Mouse (Mus musculus) megakaryocyte, embryonic 14.5 days (primary cell): ENCODE measurements around the gene Hnrnpl. TPM values are rescaled to one million over a fixed set of nuclear protein-coding genes. Genes with fewer than 3 reads are reported as not detected.
"Not testable (repeated sequence)": the region's sequence is repeated elsewhere in the genome, so short reads cannot be mapped to it uniquely, and the experiment has no call there.

Experiments
- H3K27me3 ChIP-seq: replicated peaks from 2 replicates; pipeline ENCODE3; 2012; ENCODE audit warnings: inconsistent platforms
- H3K36me3 ChIP-seq: replicated peaks from 2 replicates; pipeline ENCODE3; 2012; ENCODE audit warnings: low read length, inconsistent platforms, mixed read lengths
- H3K4me1 ChIP-seq: 2 replicates; pipeline ENCODE4 v1.6.1; 2012; ENCODE audit warnings: inconsistent platforms
- H3K4me3 ChIP-seq: replicated peaks from 2 replicates; pipeline ENCODE3; 2012; ENCODE audit warnings: moderate library complexity, mild to moderate bottlenecking, inconsistent platforms
- H3K9me3 ChIP-seq: 2 replicates; pipeline ENCODE4 v1.6.1; 2012; ENCODE audit warnings: inconsistent platforms
- FLI1 ChIP-seq: IDR thresholded peaks from 2 replicates; pipeline ENCODE4 v1.6.1; 2012; ENCODE audit warnings: low read length, inconsistent platforms, mixed read lengths
- GATA1 ChIP-seq: IDR thresholded peaks from 3 replicates; pipeline ENCODE4 v1.6.1; 2012; ENCODE audit warnings: mixed read lengths, low read length, inconsistent platforms, borderline replicate concordance
- polyA plus RNA-seq: library from polyadenylated mRNA; stranded (reverse); fragments of >175 nt; gene quantifications from 2 replicates; pipeline ENCODE4 v1.2.3, GENCODE M21; 2012; ENCODE audit warnings: low replicate concordance; ENCODE audit not compliant: insufficient read depth

Hnrnpl gene
- polyA plus RNA-seq, 1 experiment, result 226 TPM

GRCm38 (mm10) chr7:28865481-28866300, 57.4 kb downstream of the Hnrnpl start:
- peaks cover 49% of the 10 kb centered on the region for H3K4me1 ChIP-seq
- H3K4me3 ChIP-seq, result peak overlapping the region; percentile 90
- H3K9me3 ChIP-seq, result peaks cover 13% of the 10 kb centered on the region
- TF ChIP-seq GATA1 (no peak), FLI1 (no peak)
- no peaks in the 10 kb centered on the region for H3K36me3 ChIP-seq
- no peaks in the 10 kb centered on the region for H3K27me3 ChIP-seq

- Histone ChIP-seq H3K4me3 (peak overlapping the region; percentile 88), H3K27me3 (no peaks in the 10 kb centered on the region), H3K4me1 (peaks cover 55% of the 10 kb centered on the region), H3K9me3 (peaks cover 8% of the 10 kb centered on the region; the same call in 1 of the 2 replicates), H3K36me3 (no peaks in the 10 kb centered on the region)
- TF ChIP-seq FLI1 (no peak), GATA1 (no peak)
Observed at GRCm38 (mm10) chr7:28866769-28867507, 58.6 kb downstream of the Hnrnpl start.

GRCm38 (mm10) chr7:28867508-28868340, 59.4 kb downstream of the Hnrnpl start:
- H3K27me3 ChIP-seq, H3K9me3 ChIP-seq, H3K36me3 ChIP-seq: not testable (repeated sequence)
- 0 out of 3 replicates have a peak, but pooled peaks have one; percentile 21 for TF ChIP-seq GATA1
- H3K4me1 ChIP-seq, result peaks cover 55% of the 10 kb centered on the region
- H3K4me3 ChIP-seq, result peak overlapping the region; percentile 88

DNA sequence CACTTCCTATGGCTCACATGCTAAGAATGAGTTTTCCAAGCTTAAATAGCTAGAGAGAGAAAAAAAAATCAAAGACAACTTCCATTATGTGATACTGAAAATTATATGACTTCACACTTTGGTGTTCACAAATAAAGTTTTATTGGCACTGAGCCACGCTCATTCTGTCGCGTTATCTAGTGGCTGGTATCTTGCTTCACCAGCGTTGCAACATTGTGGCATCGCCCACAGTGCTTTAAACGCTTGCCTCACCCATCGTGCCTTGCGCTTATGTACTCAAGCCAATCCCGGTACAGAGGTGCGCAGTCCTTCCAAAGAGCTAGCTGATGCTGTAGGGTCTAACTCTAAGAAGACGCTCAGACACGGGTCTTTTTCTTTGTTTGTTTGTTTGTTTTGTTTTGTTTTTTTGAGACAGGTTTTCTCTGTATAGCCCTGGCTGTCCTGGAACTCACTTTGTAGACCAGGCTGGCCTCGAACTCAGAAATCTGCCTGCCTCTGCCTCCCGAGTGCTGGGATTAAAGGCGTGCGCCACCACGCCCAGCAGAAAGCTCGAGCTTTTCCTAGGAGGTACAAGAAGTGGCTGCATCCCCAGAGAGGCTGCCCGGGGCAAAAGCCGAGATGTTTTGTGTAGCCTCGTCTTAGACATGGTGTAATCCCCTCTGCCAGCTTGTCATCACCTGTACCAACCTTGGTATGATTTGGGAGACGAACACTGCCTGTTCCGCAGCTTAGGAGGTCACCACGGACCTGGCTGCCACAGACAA, 62.7 kb downstream of the Hnrnpl start:
- Histone ChIP-seq H3K36me3 (no peaks in the 10 kb centered on the region), H3K9me3 (no peaks in the 10 kb centered on the region), H3K4me1 (peaks cover 29% of the 10 kb centered on the region), H3K4me3 (no peak overlapping the region), H3K27me3 (peaks cover 4% of the 10 kb centered on the region)
- no peak for TF ChIP-seq FLI1
- no peak for TF ChIP-seq GATA1

Other genes with a start within 250 kb of the Hnrnpl start
- 125 and 217 TPM in 2 replicates for gene Samd4b, start 210.4 kb upstream of the Hnrnpl start, polyA plus RNA-seq
- 17.3 and 20.8 TPM in 2 replicates for gene Pak4, start 210.4 kb upstream of the Hnrnpl start, polyA plus RNA-seq
- gene Acp7, start 177.2 kb upstream of the Hnrnpl start, polyA plus RNA-seq, result not detected in 2 replicates
- not detected in 2 replicates for gene Fbxo27, start 115.7 kb upstream of the Hnrnpl start, polyA plus RNA-seq
- gene Fbxo17, start 91.7 kb upstream of the Hnrnpl start, polyA plus RNA-seq, result not detected in 2 replicates
- gene Mrps12, start 66.7 kb upstream of the Hnrnpl start, polyA plus RNA-seq, result 283 and 464 TPM in 2 replicates
- 16.1 and 18.5 TPM in 2 replicates for gene Sars2, start 66.5 kb upstream of the Hnrnpl start, polyA plus RNA-seq
- gene Ccer2, start 52.4 kb upstream of the Hnrnpl start, polyA plus RNA-seq, result not detected in 2 replicates
- 230 and 254 TPM in 2 replicates for gene Sirt2, start 41.8 kb upstream of the Hnrnpl start, polyA plus RNA-seq
- gene Nfkbib, start 41.0 kb upstream of the Hnrnpl start, polyA plus RNA-seq, result 239 and 363 TPM in 2 replicates
- gene Rinl, start 19.6 kb upstream of the Hnrnpl start, polyA plus RNA-seq, result 30.8 and 66.7 TPM in 2 replicates
- 12.0 and 64.8 TPM in 2 replicates for gene Ech1, start 16.7 kb downstream of the Hnrnpl start, polyA plus RNA-seq
- gene Lgals4, start 25.3 kb downstream of the Hnrnpl start, polyA plus RNA-seq, result 1.3 TPM in 1 of 2 replicates, not detected in the other
- not detected in 2 replicates for gene Lgals7, start 55.3 kb downstream of the Hnrnpl start, polyA plus RNA-seq
- gene Capn12, start 72.9 kb downstream of the Hnrnpl start, polyA plus RNA-seq, result 0.08 TPM in 1 of 2 replicates, not detected in the other
- gene Actn4, start 153.8 kb downstream of the Hnrnpl start, polyA plus RNA-seq, result 517 and 590 TPM in 2 replicates
- 143 and 185 TPM in 2 replicates for gene Eif3k, start 173.3 kb downstream of the Hnrnpl start, polyA plus RNA-seq
- 270 and 353 TPM in 2 replicates for gene Map4k1, start 173.5 kb downstream of the Hnrnpl start, polyA plus RNA-seq